Mouse (Mus musculus): ENCODE results near the gene Olfr1093. TPM values are rescaled to one million over a fixed set of nuclear protein-coding genes. Genes with fewer than 3 reads are reported as not detected.

The Olfr1093 gene
- not detected for polyA plus RNA-seq (2017; shearing (Covaris generic))

GRCm38 (mm10) chr2:86782179-86782578 is at the start of gene Olfr1093:
Gene Olfr1093 (plus strand): TSS chr2:86782479.

GRCm38 (mm10) chr2:86733601-86734000 is 48.7 kb upstream of the Olfr1093 start, which contains the start of gene Olfr1089:
Gene Olfr1089 (minus strand): TSS chr2:86733701.

DNA sequence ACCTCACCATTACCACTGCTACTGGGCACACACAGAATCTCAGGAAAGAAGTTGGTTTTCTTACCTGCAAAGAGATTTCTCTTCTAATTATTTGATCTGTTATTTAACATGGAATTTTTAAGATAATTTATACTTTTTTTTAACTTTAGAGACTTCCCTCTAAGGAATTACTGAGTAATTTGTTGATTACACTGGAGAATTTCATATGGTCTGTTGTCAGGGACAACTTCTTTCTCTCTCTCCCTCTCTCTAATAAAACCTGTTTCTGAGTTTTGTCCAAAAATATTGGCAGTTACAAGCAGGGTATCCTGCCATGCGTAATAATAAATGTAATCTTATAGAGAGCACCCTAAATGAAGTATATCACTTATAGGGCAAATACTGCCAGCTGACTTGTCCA is 23.4 kb upstream of the Olfr1093 start, which contains the start of gene Olfr1090:
Gene Olfr1090 (minus strand): TSS at position 101 of the 400 bp plus-strand sequence.

GRCm38 (mm10) chr2:86809918-86810317 is 27.6 kb downstream of the Olfr1093 start, which contains the start of gene Olfr141:
Gene Olfr141 (minus strand): TSS chr2:86810018.

DNA sequence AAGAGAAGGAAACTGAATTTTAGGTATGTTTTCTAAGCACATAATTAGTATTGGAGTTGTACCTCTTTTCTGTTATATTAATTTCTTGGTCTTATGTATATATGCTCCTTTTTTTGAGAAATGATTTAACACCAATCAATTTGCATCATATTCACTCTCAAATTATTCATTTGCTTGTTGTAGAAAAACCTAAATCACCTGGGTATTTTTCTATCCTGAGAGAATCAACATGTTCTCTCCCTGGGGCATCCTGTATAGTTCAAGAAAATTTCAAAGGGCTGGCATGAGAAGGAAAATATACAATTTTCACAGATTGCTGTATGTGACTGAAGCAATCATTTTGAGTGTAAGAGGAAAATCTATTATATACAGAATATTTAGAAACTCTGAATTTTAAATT is 42.1 kb downstream of the Olfr1093 start, which contains the start of gene Olfr1094:
Gene Olfr1094 (plus strand): TSS at position 301 of the 400 bp plus-strand sequence.

Other genes starting within 250 kb of the Olfr1093 start
- gene Olfr1079, start 240.0 kb upstream of the Olfr1093 start, polyA plus RNA-seq (2017; shearing (Covaris generic)), result not detected
- not detected for gene Olfr1080, start 224.2 kb upstream of the Olfr1093 start, polyA plus RNA-seq (2017; shearing (Covaris generic))
- not detected for gene Olfr1082, start 183.5 kb upstream of the Olfr1093 start, polyA plus RNA-seq (2017; shearing (Covaris generic))
- gene Olfr1084, start 142.8 kb upstream of the Olfr1093 start, polyA plus RNA-seq (2017; shearing (Covaris generic)), result not detected
- not detected for gene Olfr1085, start 120.5 kb upstream of the Olfr1093 start, polyA plus RNA-seq (2017; shearing (Covaris generic))
- 0.19 TPM for gene Olfr1086, start 102.4 kb upstream of the Olfr1093 start, polyA plus RNA-seq (2017; shearing (Covaris generic))
- gene Olfr1087, start 84.1 kb upstream of the Olfr1093 start, polyA plus RNA-seq (2017; shearing (Covaris generic)), result not detected
- gene Olfr1089, start 48.8 kb upstream of the Olfr1093 start, polyA plus RNA-seq (2017; shearing (Covaris generic)), result not detected
- not detected for gene Olfr1090, start 23.5 kb upstream of the Olfr1093 start, polyA plus RNA-seq (2017; shearing (Covaris generic))
- not detected for gene Olfr141, start 27.5 kb downstream of the Olfr1093 start, polyA plus RNA-seq (2017; shearing (Covaris generic))
- gene Olfr1094, start 42.2 kb downstream of the Olfr1093 start, polyA plus RNA-seq (2017; shearing (Covaris generic)), result not detected
- not detected for gene Olfr1095, start 69.2 kb downstream of the Olfr1093 start, polyA plus RNA-seq (2017; shearing (Covaris generic))
- not detected for gene Gm13723, start 92.3 kb downstream of the Olfr1093 start, polyA plus RNA-seq (2017; shearing (Covaris generic))
- gene Olfr1097, start 109.7 kb downstream of the Olfr1093 start, polyA plus RNA-seq (2017; shearing (Covaris generic)), result not detected
- gene Olfr1098, start 142.1 kb downstream of the Olfr1093 start, polyA plus RNA-seq (2017; shearing (Covaris generic)), result not detected
- gene Olfr1099, start 178.2 kb downstream of the Olfr1093 start, polyA plus RNA-seq (2017; shearing (Covaris generic)), result not detected
- not detected for gene Olfr1100, start 197.5 kb downstream of the Olfr1093 start, polyA plus RNA-seq (2017; shearing (Covaris generic))
- gene Olfr1101, start 208.7 kb downstream of the Olfr1093 start, polyA plus RNA-seq (2017; shearing (Covaris generic)), result not detected
- not detected for gene Olfr1102, start 215.9 kb downstream of the Olfr1093 start, polyA plus RNA-seq (2017; shearing (Covaris generic))
- gene Olfr1104, start 244.6 kb downstream of the Olfr1093 start, polyA plus RNA-seq (2017; shearing (Covaris generic)), result not detected

Measured in CD4-positive, CD25-positive, alpha-beta regulatory T cell (primary cell).